Mouse (Mus musculus) ES-E14 (cell line): ENCODE results near the gene Tmem100.

Source experiments
- HCFC1 ChIP-seq: IDR thresholded peaks from 2 replicates; pipeline ENCODE4 v1.6.1; 2012; ENCODE audit warnings: low read length, inconsistent platforms, borderline replicate concordance; ENCODE audit not compliant: insufficient read depth
- MAFK ChIP-seq: IDR thresholded peaks from 2 replicates; pipeline ENCODE4 v1.6.1; 2014; ENCODE audit warnings: mild to moderate bottlenecking, low read depth, low read length, inconsistent platforms; ENCODE audit not compliant: insufficient read depth
- ZC3H11A ChIP-seq: IDR thresholded peaks from 2 replicates; pipeline ENCODE4 v1.6.1; 2012; ENCODE audit warnings: low read depth, mild to moderate bottlenecking, inconsistent platforms, low read length, borderline replicate concordance
- ZNF384 ChIP-seq: IDR thresholded peaks from 2 replicates; pipeline ENCODE4 v1.6.1; 2012; ENCODE audit warnings: low read depth, low read length, inconsistent platforms

- TF ChIP-seq MAFK (no peak), ZNF384 (no peak), ZC3H11A (no peak), HCFC1 (no peak)
These were observed 50.6 kb downstream of the Tmem100 start for GRCm38 (mm10) chr11:90080678-90081267.
